Mouse (Mus musculus) kidney, adult 2 months (tissue): ENCODE data around the gene H2-M10.3.

ENCODE experiments used
- CTCF ChIP-seq: fragments of 200-500 bp; conservative IDR thresholded peaks from 2 replicates; pipeline ENCODE4 v1.5.1; 2011; ENCODE audit warnings: low read depth, mild to moderate bottlenecking, control low read depth, low read length, moderate library complexity, mixed read lengths; ENCODE audit not compliant: insufficient read depth, insufficient read length
- POLR2A ChIP-seq: fragments of 200-500 bp; IDR thresholded peaks from one replicate; pipeline ENCODE4 v1.6.1; 2011; ENCODE audit warnings: low read depth, low read length, control low read depth

DNA sequence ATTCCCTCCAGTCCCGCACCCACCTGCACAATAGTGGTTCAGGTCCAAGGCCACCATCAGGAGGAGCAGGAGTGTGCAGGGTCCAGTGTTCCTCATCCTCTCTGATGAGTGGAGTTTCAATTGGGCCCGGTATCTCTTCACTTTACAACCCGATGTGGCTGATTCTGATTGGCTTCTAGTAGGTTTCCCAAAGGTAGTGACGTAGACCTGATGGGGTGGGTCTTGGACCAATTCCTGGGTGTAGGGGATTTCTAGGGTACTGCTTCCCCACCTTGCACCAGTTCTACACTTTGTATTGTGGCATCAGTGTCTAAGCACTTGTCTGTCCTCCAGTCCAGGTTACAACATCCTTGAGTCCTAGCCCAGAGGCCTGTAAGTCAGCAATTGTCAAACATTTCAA is 42.2 kb downstream of the H2-M10.3 start, which contains the start of gene H2-M10.1:
- TF ChIP-seq CTCF: no peak
- TF ChIP-seq POLR2A: no peak
